Mouse (Mus musculus): ENCODE measurements around the gene Ctnna3. TPM values are rescaled to one million over a fixed set of nuclear protein-coding genes. Genes with fewer than 3 reads are reported as not detected.
A peak's percentile ranks its signal among the peaks of the same experiment; 100 is the strongest.
"Not testable (repeated sequence)": the region's sequence is repeated elsewhere in the genome, so short reads cannot be mapped to it uniquely, and the experiment has no call there.

Ctnna3 gene
- not detected in 2 replicates for polyA plus RNA-seq (2014; fragmentation: Nextera tagmentation; extraction: Ambion mirVana)

- peak; percentile 94 for ATAC-seq (replicated peaks; ENCODE audit: low FRiP score)
- DNase-seq (ENCODE audit: low spot score): peak; percentile 96
- WGBS: under 1% methylated on average over 54 of the region's 55 CpGs
Observed at GRCm38 (mm10) chr10:63429785-63430305, at the start of gene Ctnna3. Gene Ctnna3, plus strand, starts transcription at chr10:63430098.

GRCm38 (mm10) chr10:63381498-63382280 is 48.2 kb upstream of the Ctnna3 start, which contains the start of gene Sirt1:
Gene Sirt1, minus strand, starts transcription at chr10:63381704.
- H3K4me1 ChIP-seq (replicated peaks; ENCODE audit: control insufficient read depth, insufficient read depth, low read length): peaks cover 6% of the 10 kb centered on the region; the same call in 1 of the 2 replicates
- peak within 1 kb of the TSS; percentile 64 for H3K9ac ChIP-seq (ENCODE audit: low read length)
- 6% methylated on average over 24 of the region's 24 CpGs for WGBS
- ATAC-seq (replicated peaks; ENCODE audit: low FRiP score) (no peak), DNase-seq (ENCODE audit: low spot score) (no peak)
- H3K27me3 ChIP-seq (ENCODE audit: control insufficient read depth, insufficient read depth, low read length): no peaks in the 10 kb centered on the region
- no peaks in the 10 kb centered on the region for H3K36me3 ChIP-seq (ENCODE audit: control insufficient read depth, insufficient read depth, low read length)
- no peak within 1 kb of the TSS for H3K27ac ChIP-seq (ENCODE audit: low read depth, low read length)
- peak within 1 kb of the TSS; percentile 86 for H3K4me2 ChIP-seq (ENCODE audit: low read depth, low read length, severe bottlenecking)
- H3K4me3 ChIP-seq (ENCODE audit: low read depth, low read length): peak within 1 kb of the TSS; percentile 48
- H3K9me3 ChIP-seq (ENCODE audit: control insufficient read depth, low read length): no peaks in the 10 kb centered on the region

More at GRCm38 (mm10) chr10:63429785-63430305, at the start of gene Ctnna3:
- no peaks in the 10 kb centered on the region for H3K9me3 ChIP-seq (ENCODE audit: control insufficient read depth, low read length)
- H3K9ac ChIP-seq (ENCODE audit: low read length): peak within 1 kb of the TSS; percentile 72
- H3K4me3 ChIP-seq (ENCODE audit: low read depth, low read length): peak within 1 kb of the TSS; percentile 80
- no peaks in the 10 kb centered on the region for H3K36me3 ChIP-seq (ENCODE audit: control insufficient read depth, insufficient read depth, low read length)
- H3K4me1 ChIP-seq (replicated peaks; ENCODE audit: control insufficient read depth, insufficient read depth, low read length): no peaks in the 10 kb centered on the region
- peak within 1 kb of the TSS; percentile 63 for H3K4me2 ChIP-seq (ENCODE audit: low read depth, low read length, severe bottlenecking)
- no peaks in the 10 kb centered on the region for H3K27me3 ChIP-seq (ENCODE audit: control insufficient read depth, insufficient read depth, low read length)
- peak within 1 kb of the TSS; percentile 57; the same call in 1 of the 2 replicates for H3K27ac ChIP-seq (ENCODE audit: low read depth, low read length)

GRCm38 (mm10) chr10:63382372-63383279 is 47.3 kb upstream of the Ctnna3 start, which contains the start of gene Dnajc12:
Gene Dnajc12, plus strand, starts transcription at chr10:63382443.
- Histone ChIP-seq H3K36me3 (ENCODE audit: control insufficient read depth, insufficient read depth, low read length) (no peaks in the 10 kb centered on the region), H3K27ac (ENCODE audit: low read depth, low read length) (no peak within 1 kb of the TSS), H3K27me3 (ENCODE audit: control insufficient read depth, insufficient read depth, low read length) (no peaks in the 10 kb centered on the region), H3K9me3 (ENCODE audit: control insufficient read depth, low read length) (no peaks in the 10 kb centered on the region), H3K4me1 (replicated peaks; ENCODE audit: control insufficient read depth, insufficient read depth, low read length) (peaks cover 6% of the 10 kb centered on the region; the same call in 1 of the 2 replicates), H3K4me2 (ENCODE audit: low read depth, low read length, severe bottlenecking) (peak within 1 kb of the TSS; percentile 86), H3K4me3 (ENCODE audit: low read depth, low read length) (peak within 1 kb of the TSS; percentile 48), H3K9ac (ENCODE audit: low read length) (peak within 1 kb of the TSS; percentile 64)
- DNase-seq (ENCODE audit: low spot score) (peak; percentile 85), ATAC-seq (replicated peaks; ENCODE audit: low FRiP score) (peak; percentile 91)
- under 1% methylated on average over 28 of the region's 28 CpGs for WGBS

- not testable (repeated sequence) for DNase-seq (ENCODE audit: low spot score); H3K27me3 ChIP-seq (ENCODE audit: control insufficient read depth, insufficient read depth, low read length); H3K9me3 ChIP-seq (ENCODE audit: control insufficient read depth, low read length); H3K4me1 ChIP-seq (replicated peaks; ENCODE audit: control insufficient read depth, insufficient read depth, low read length); H3K27ac ChIP-seq (ENCODE audit: low read depth, low read length); H3K9ac ChIP-seq (ENCODE audit: low read length); ATAC-seq (replicated peaks; ENCODE audit: low FRiP score); H3K36me3 ChIP-seq (ENCODE audit: control insufficient read depth, insufficient read depth, low read length)
- Histone ChIP-seq H3K4me2 (ENCODE audit: low read depth, low read length, severe bottlenecking) (peak overlapping the region; percentile 65), H3K4me3 (ENCODE audit: low read depth, low read length) (peak overlapping the region; percentile 48; the same call in 1 of the 2 replicates)
- 32% methylated on average over 5 of the region's 5 CpGs for WGBS
Observed at GRCm38 (mm10) chr10:63385897-63386296, 44.0 kb upstream of the Ctnna3 start.

GRCm38 (mm10) chr10:63386444-63386843 is 43.5 kb upstream of the Ctnna3 start:
- Histone ChIP-seq H3K9ac (ENCODE audit: low read length) (peak overlapping the region; percentile 56), H3K36me3 (ENCODE audit: control insufficient read depth, insufficient read depth, low read length) (no peaks in the 10 kb centered on the region), H3K4me2 (ENCODE audit: low read depth, low read length, severe bottlenecking) (peak overlapping the region; percentile 65), H3K4me3 (ENCODE audit: low read depth, low read length) (peak overlapping the region; percentile 48), H3K4me1 (replicated peaks; ENCODE audit: control insufficient read depth, insufficient read depth, low read length) (peaks cover 5% of the 10 kb centered on the region; the same call in 1 of the 2 replicates), H3K9me3 (ENCODE audit: control insufficient read depth, low read length) (no peaks in the 10 kb centered on the region), H3K27ac (ENCODE audit: low read depth, low read length) (no peak overlapping the region), H3K27me3 (ENCODE audit: control insufficient read depth, insufficient read depth, low read length) (no peaks in the 10 kb centered on the region)
- DNase-seq (ENCODE audit: low spot score) (peak; percentile 79), ATAC-seq (replicated peaks; ENCODE audit: low FRiP score) (peak; percentile 82)
- WGBS: 0% methylated on average over 19 of the region's 19 CpGs

GRCm38 (mm10) chr10:63386991-63387390 is 42.9 kb upstream of the Ctnna3 start:
- Histone ChIP-seq H3K9ac (ENCODE audit: low read length) (peak overlapping the region; percentile 56), H3K4me1 (replicated peaks; ENCODE audit: control insufficient read depth, insufficient read depth, low read length) (no peaks in the 10 kb centered on the region), H3K9me3 (ENCODE audit: control insufficient read depth, low read length) (no peaks in the 10 kb centered on the region), H3K4me3 (ENCODE audit: low read depth, low read length) (peak overlapping the region; percentile 48), H3K4me2 (ENCODE audit: low read depth, low read length, severe bottlenecking) (peak overlapping the region; percentile 65), H3K27me3 (ENCODE audit: control insufficient read depth, insufficient read depth, low read length) (no peaks in the 10 kb centered on the region), H3K36me3 (ENCODE audit: control insufficient read depth, insufficient read depth, low read length) (no peaks in the 10 kb centered on the region), H3K27ac (ENCODE audit: low read depth, low read length) (no peak overlapping the region)
- ATAC-seq (replicated peaks; ENCODE audit: low FRiP score) (no peak), DNase-seq (ENCODE audit: low spot score) (no peak)
- WGBS: 4% methylated on average over 10 of the region's 10 CpGs

- no peaks in the 10 kb centered on the region for H3K36me3 ChIP-seq (ENCODE audit: control insufficient read depth, insufficient read depth, low read length)
- WGBS: 61% methylated on average over 4 of the region's 4 CpGs
- DNase-seq (ENCODE audit: low spot score): no peak
- no peaks in the 10 kb centered on the region for H3K9me3 ChIP-seq (ENCODE audit: control insufficient read depth, low read length)
- H3K4me3 ChIP-seq (ENCODE audit: low read depth, low read length): no peak overlapping the region
- no peak overlapping the region for H3K4me2 ChIP-seq (ENCODE audit: low read depth, low read length, severe bottlenecking)
- ATAC-seq (replicated peaks; ENCODE audit: low FRiP score): no peak
- H3K9ac ChIP-seq (ENCODE audit: low read length): no peak overlapping the region
- H3K27ac ChIP-seq (ENCODE audit: low read depth, low read length): no peak overlapping the region
- H3K4me1 ChIP-seq (replicated peaks; ENCODE audit: control insufficient read depth, insufficient read depth, low read length): no peaks in the 10 kb centered on the region
- no peaks in the 10 kb centered on the region for H3K27me3 ChIP-seq (ENCODE audit: control insufficient read depth, insufficient read depth, low read length)
Observed at GRCm38 (mm10) chr10:63388948-63389347, 41.0 kb upstream of the Ctnna3 start.

GRCm38 (mm10) chr10:63396963-63397362 is 32.9 kb upstream of the Ctnna3 start:
- ATAC-seq (replicated peaks; ENCODE audit: low FRiP score) (no peak), DNase-seq (ENCODE audit: low spot score) (no peak)
- Histone ChIP-seq H3K27me3 (ENCODE audit: control insufficient read depth, insufficient read depth, low read length) (no peaks in the 10 kb centered on the region), H3K27ac (ENCODE audit: low read depth, low read length) (no peak overlapping the region), H3K9ac (ENCODE audit: low read length) (no peak overlapping the region), H3K4me1 (replicated peaks; ENCODE audit: control insufficient read depth, insufficient read depth, low read length) (no peaks in the 10 kb centered on the region), H3K4me2 (ENCODE audit: low read depth, low read length, severe bottlenecking) (no peak overlapping the region), H3K36me3 (ENCODE audit: control insufficient read depth, insufficient read depth, low read length) (no peaks in the 10 kb centered on the region), H3K9me3 (ENCODE audit: control insufficient read depth, low read length) (no peaks in the 10 kb centered on the region), H3K4me3 (ENCODE audit: low read depth, low read length) (no peak overlapping the region)
- WGBS: 95% methylated on average over 10 of the region's 10 CpGs

Data from forebrain, embryonic 11.5 days (tissue).